Mouse (Mus musculus): ENCODE measurements at regions not wholly inside any gene's neighbourhood (a gene's known extent, or its start where the extent isn't known, plus 50 kb on each side); places are given as distances from the start of the nearest gene placed in this dataset.

- no peak for TF ChIP-seq POLR2A (IDR thresholded peaks at IDR 0.05; ENCODE audit: borderline replicate concordance, extremely low read depth, insufficient read depth, insufficient read length, poor library complexity, severe bottlenecking)
- TF ChIP-seq CTCF (IDR thresholded peaks at IDR 0.05; ENCODE audit: borderline replicate concordance, extremely low read depth, insufficient read depth, insufficient read length) = no peak
These were observed 654.3 kb downstream of the Adgrl2 start for GRCm38 (mm10) chr3:148336091-148336511.
